In genomic region chr5:53992616-53993015, GRCm38 (mm10) we compare ENCODE assay signal across 10 mouse cellular contexts. TPM values are rescaled to one million over a fixed set of nuclear protein-coding genes. Genes with fewer than 3 reads are reported as not detected.
DNase-seq lines count a peak whose midpoint lies in the region; ATAC-seq lines count a peak whose summit lies in the region.
"Had no signal": no experiment of that assay in that cellular context is flagged by ENCODE, and none has a peak within 500 bp of the region (broad histone marks: within the 10 kb centered on the region; RNA-seq: fewer than 3 reads in every experiment).

No protein-coding gene starts in this region.

- 45% methylated on average over 7 of the region's 7 CpGs for WGBS in kidney, embryonic 14.5 days
- 50% methylated on average over 7 of the region's 7 CpGs for WGBS in midbrain, embryonic 16.5 days

- H3K4me2 ChIP-seq in kidney, embryonic 14.5 days (replicated peaks; ENCODE audit: low read depth, low read length), result no peak overlapping the region
- no peak overlapping the region for H3K4me2 ChIP-seq in midbrain, embryonic 16.5 days (ENCODE audit: low read length)
- H3K4me2 ChIP-seq: limb, embryonic 12.5 days had no signal

- peak; percentile 42 for DNase-seq in kidney, adult 18-20 months
- peak; percentile 35 to 48 for DNase-seq in frontal cortex, postnatal 10 days (ENCODE audit: low spot score in 2 of 2)
- peak; percentile 78 for DNase-seq in layer of hippocampus, adult 9-11 months
- peak; percentile 64 to 81 for DNase-seq in right cerebral cortex, postnatal 36 days (ENCODE audit: low spot score in 2 of 2)
- no peak for DNase-seq in T-cell, adult 2 months (ENCODE audit: low spot score)
- DNase-seq in ovary, adult 18-20 months (ENCODE audit: low spot score), result no peak
- DNase-seq: heart, adult 2 months had no signal

- no peak overlapping the region for H3K9ac ChIP-seq in kidney, embryonic 14.5 days (ENCODE audit: low read depth, low read length)
- no peak overlapping the region for H3K9ac ChIP-seq in midbrain, embryonic 16.5 days (ENCODE audit: low read depth, low read length)
- H3K9ac ChIP-seq: limb, embryonic 12.5 days had no signal

- H3K27me3 ChIP-seq in kidney, embryonic 14.5 days (ENCODE audit: control insufficient read depth, insufficient read depth, low read length), result no peaks in the 10 kb centered on the region
- H3K27me3 ChIP-seq in midbrain, embryonic 16.5 days (ENCODE audit: control insufficient read depth, insufficient read depth, low read depth, low read length), result no peaks in the 10 kb centered on the region

- no peak overlapping the region for H3K4me3 ChIP-seq in kidney, embryonic 14.5 days (ENCODE audit: low read length)
- H3K4me3 ChIP-seq in midbrain, embryonic 16.5 days (ENCODE audit: low read depth, low read length), result no peak overlapping the region
- H3K4me3 ChIP-seq: heart, adult 2 months; limb, embryonic 12.5 days had no signal

- no peaks in the 10 kb centered on the region for H3K36me3 ChIP-seq in kidney, embryonic 14.5 days (ENCODE audit: control insufficient read depth, insufficient read depth, low read length)
- no peaks in the 10 kb centered on the region for H3K36me3 ChIP-seq in midbrain, embryonic 16.5 days (ENCODE audit: control insufficient read depth, insufficient read depth, low read length)
- H3K36me3 ChIP-seq: limb, embryonic 12.5 days had no signal

- H3K27ac ChIP-seq in kidney, embryonic 14.5 days (ENCODE audit: low read depth, low read length), result no peak overlapping the region
- no peak overlapping the region for H3K27ac ChIP-seq in midbrain, embryonic 16.5 days (ENCODE audit: low read length)
- H3K27ac ChIP-seq: heart, adult 2 months; limb, embryonic 12.5 days had no signal

- no peaks in the 10 kb centered on the region; the same call in 1 of the 2 replicates for H3K4me1 ChIP-seq in kidney, embryonic 14.5 days (ENCODE audit: control insufficient read depth, insufficient read depth, low read length)
- peaks cover 6% of the 10 kb centered on the region; the same call in 1 of the 2 replicates for H3K4me1 ChIP-seq in midbrain, embryonic 16.5 days (ENCODE audit: control insufficient read depth, insufficient read depth, low read length)

- H3K9me3 ChIP-seq in kidney, embryonic 14.5 days (ENCODE audit: control insufficient read depth, low read length), result no peaks in the 10 kb centered on the region
- H3K9me3 ChIP-seq in midbrain, embryonic 16.5 days (replicated peaks; ENCODE audit: control insufficient read depth, low read length, poor library complexity, severe bottlenecking), result no peaks in the 10 kb centered on the region
- H3K9me3 ChIP-seq: limb, embryonic 12.5 days had no signal

- ATAC-seq in kidney, embryonic 14.5 days (ENCODE audit: low FRiP score, low TSS enrichment), result no peak
- no peak for ATAC-seq in midbrain, embryonic 16.5 days

RNA-seq across cellular contexts. Expression of gene Stim2, which starts 5.7 kb away (rescaled TPM):
- 16.5 and 26.0 TPM in 2 replicates for polyA plus RNA-seq in kidney, embryonic 14.5 days (2014; fragmentation: Nextera tagmentation; extraction: Ambion mirVana)
- 26.3 and 28.9 TPM in 2 replicates for polyA plus RNA-seq in midbrain, embryonic 16.5 days (2015; fragmentation: Nextera tagmentation; extraction: Ambion mirVana)

Comparison
In these comparisons a context has a peak if more than half of its experiments do, and no peak if none do; other contexts are left out.
1. DNase-seq: peak in kidney, adult 18-20 months (single experiment), frontal cortex, postnatal 10 days (2 of 2), layer of hippocampus, adult 9-11 months (single experiment) and right cerebral cortex, postnatal 36 days (2 of 2); none in T-cell, adult 2 months (single experiment) and ovary, adult 18-20 months (single experiment).